Mouse (Mus musculus): ENCODE measurements around the gene Supt3. TPM values are rescaled to one million over a fixed set of nuclear protein-coding genes. Genes with fewer than 3 reads are reported as not detected.

Gene Supt3
- polyA plus RNA-seq, 1 experiment = 7.8 TPM

DNA sequence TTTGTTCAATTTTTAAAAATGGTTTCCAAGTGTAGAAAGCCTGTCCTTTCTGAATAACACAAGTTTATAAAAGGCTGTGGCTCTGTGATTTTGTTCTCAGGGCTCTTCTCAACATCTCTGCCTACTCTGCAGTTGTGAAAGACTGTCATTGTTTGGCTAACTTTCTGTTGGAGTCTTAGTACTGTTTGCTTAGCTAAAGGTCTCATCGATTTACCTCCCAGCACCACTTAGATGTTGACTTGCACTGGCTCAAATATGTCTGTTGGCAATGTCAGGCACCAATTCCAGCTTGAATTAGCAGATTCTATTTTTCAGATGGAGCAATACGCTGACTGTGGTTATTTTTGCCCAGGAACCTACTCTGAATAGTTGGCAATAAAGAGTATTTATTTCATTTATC, 233.5 kb downstream of the Supt3 start:
- no peak for DNase-seq
- H3K4me3 ChIP-seq (replicated peaks; ENCODE audit: insufficient read depth, low read depth, low read length) = no peak overlapping the region
- WGBS = 84% methylated on average over 2 of the region's 2 CpGs
- H3K27me3 ChIP-seq (ENCODE audit: control insufficient read depth, insufficient read depth, low read length) = no peaks in the 10 kb centered on the region
- H3K4me1 ChIP-seq (ENCODE audit: control insufficient read depth, insufficient read depth, low read length) = no peaks in the 10 kb centered on the region
- TF ChIP-seq POLR2A (IDR thresholded peaks at IDR 0.05; ENCODE audit: borderline replicate concordance, insufficient read depth, low read length) (no peak), CTCF (IDR thresholded peaks at IDR 0.05; ENCODE audit: borderline replicate concordance, insufficient read depth, low read depth, low read length) (no peak)
- H3K27ac ChIP-seq (ENCODE audit: insufficient read depth, low read length) = no peak overlapping the region

DNA sequence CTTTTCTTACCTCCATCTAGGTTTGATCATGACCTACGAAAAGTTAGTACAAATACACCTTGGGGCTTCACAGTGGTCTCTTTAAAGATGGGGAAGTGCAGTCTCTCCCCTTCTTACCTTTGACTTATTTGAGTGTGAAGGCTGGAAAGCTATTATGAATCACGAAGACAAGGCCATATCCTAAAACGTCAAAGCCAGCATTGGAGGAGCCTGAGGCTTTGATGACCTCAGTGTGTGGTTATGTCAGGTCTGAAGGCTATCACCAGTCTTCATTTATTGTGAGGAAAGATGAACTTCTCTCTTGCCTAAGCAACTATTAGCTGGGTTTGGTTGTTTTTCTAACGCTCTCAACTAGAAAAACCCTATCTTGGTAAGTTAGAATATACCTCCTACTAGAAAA, 239.8 kb downstream of the Supt3 start:
- DNase-seq = no peak
- Histone ChIP-seq H3K4me1 (ENCODE audit: control insufficient read depth, insufficient read depth, low read length) (no peaks in the 10 kb centered on the region), H3K27me3 (ENCODE audit: control insufficient read depth, insufficient read depth, low read length) (no peaks in the 10 kb centered on the region), H3K27ac (ENCODE audit: insufficient read depth, low read length) (no peak overlapping the region), H3K4me3 (replicated peaks; ENCODE audit: insufficient read depth, low read depth, low read length) (no peak overlapping the region)
- TF ChIP-seq CTCF (IDR thresholded peaks at IDR 0.05; ENCODE audit: borderline replicate concordance, insufficient read depth, low read depth, low read length) = no peak
- no peak for TF ChIP-seq POLR2A (IDR thresholded peaks at IDR 0.05; ENCODE audit: borderline replicate concordance, insufficient read depth, low read length)
- WGBS = 80% methylated on average over 4 of the region's 4 CpGs

DNA sequence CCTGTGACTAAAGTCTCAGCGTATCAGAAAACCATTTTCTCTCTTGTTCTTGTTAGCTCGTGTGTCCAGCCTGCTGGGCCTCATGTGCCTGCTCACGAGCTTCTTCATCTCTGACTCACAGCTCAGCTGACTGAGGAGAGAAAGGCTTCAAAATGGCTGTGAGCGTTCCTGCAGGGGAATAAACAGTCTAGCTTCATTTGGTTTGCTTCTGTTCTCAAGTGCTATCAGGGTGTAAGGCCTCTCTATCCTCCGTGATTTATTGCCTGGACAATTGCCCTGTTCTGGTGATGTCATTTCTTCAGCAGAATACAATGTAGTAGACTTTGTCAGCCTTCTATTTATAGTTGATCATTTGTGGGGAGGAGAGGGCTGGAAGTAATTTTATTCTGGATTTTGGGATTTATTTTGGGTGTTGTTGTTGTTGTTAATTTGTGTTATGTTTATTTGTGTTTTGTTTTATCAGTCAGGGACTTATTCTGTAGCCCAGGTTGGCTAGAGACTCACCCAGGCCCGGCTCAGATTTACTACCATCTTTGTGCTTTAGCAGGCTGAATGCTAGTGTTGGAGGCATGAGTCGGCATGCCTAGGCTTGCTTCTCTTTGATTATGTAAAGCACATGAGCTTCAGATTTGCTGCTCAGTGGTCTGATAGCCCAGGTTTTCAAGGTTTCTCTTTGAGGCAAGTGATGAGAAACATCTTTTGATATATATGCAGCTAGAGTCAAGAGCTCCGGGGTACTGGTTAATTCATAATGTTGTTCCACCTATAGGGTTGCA, 243.4 kb downstream of the Supt3 start:
- WGBS = 77% methylated on average over 8 of the region's 8 CpGs
- Histone ChIP-seq H3K4me1 (ENCODE audit: control insufficient read depth, insufficient read depth, low read length) (no peaks in the 10 kb centered on the region), H3K4me3 (replicated peaks; ENCODE audit: insufficient read depth, low read depth, low read length) (no peak overlapping the region), H3K27ac (ENCODE audit: insufficient read depth, low read length) (no peak overlapping the region), H3K27me3 (ENCODE audit: control insufficient read depth, insufficient read depth, low read length) (no peaks in the 10 kb centered on the region)
- no peak for DNase-seq
- TF ChIP-seq POLR2A (IDR thresholded peaks at IDR 0.05; ENCODE audit: borderline replicate concordance, insufficient read depth, low read length) (no peak), CTCF (IDR thresholded peaks at IDR 0.05; ENCODE audit: borderline replicate concordance, insufficient read depth, low read depth, low read length) (no peak)

DNA sequence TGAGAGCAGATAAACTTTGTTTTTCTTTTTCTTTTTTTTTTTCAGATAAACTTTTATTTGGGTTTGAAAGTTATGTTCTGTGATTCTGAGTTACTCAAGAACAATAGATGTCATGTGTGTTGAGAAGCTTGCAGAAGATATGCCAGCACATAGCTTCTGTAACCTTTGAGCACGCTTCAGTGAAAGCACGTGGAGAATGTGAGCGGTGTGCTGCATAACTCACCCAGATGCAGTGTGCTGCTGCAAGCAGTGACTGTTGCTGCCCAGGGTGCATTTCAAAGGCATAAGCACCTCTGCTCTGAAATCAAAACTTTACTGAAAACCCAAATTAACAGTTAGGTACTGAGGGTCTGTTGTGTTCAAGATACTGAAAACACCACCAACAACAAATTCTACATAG, 251.5 kb downstream of the Supt3 start:
- no peak for DNase-seq
- TF ChIP-seq CTCF (IDR thresholded peaks at IDR 0.05; ENCODE audit: borderline replicate concordance, insufficient read depth, low read depth, low read length) = no peak
- no peak for TF ChIP-seq POLR2A (IDR thresholded peaks at IDR 0.05; ENCODE audit: borderline replicate concordance, insufficient read depth, low read length)
- Histone ChIP-seq H3K4me1 (ENCODE audit: control insufficient read depth, insufficient read depth, low read length) (no peaks in the 10 kb centered on the region), H3K27me3 (ENCODE audit: control insufficient read depth, insufficient read depth, low read length) (no peaks in the 10 kb centered on the region), H3K4me3 (replicated peaks; ENCODE audit: insufficient read depth, low read depth, low read length) (no peak overlapping the region), H3K27ac (ENCODE audit: insufficient read depth, low read length) (no peak overlapping the region)
- 65% methylated on average over 3 of the region's 3 CpGs for WGBS

DNA sequence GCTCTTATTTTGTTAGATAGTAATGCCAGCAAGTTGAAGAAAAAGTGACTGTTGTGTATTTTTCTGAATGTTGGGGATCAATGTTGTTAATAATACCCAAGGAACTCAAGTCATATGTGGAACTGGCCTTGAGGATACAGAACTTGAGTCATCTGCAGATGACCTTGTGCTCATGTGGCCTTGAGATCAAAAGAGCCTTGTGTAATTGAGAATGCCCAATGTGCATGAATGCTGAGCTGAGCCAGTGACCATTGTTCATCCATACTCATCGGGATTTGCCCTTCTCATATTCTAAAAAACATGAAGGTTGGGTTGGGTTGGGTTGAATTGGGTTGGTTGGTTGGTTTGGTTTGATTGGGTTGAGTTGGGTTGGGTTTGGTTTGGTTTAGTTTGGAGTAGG, 252.2 kb downstream of the Supt3 start:
- no peaks in the 10 kb centered on the region for H3K27me3 ChIP-seq (ENCODE audit: control insufficient read depth, insufficient read depth, low read length)
- TF ChIP-seq CTCF (IDR thresholded peaks at IDR 0.05; ENCODE audit: borderline replicate concordance, insufficient read depth, low read depth, low read length) (no peak), POLR2A (IDR thresholded peaks at IDR 0.05; ENCODE audit: borderline replicate concordance, insufficient read depth, low read length) (no peak)
- 83% methylated on average over 1 of the region's 1 CpGs for WGBS
- no peak for DNase-seq
- H3K27ac ChIP-seq (ENCODE audit: insufficient read depth, low read length) = no peak overlapping the region
- no peaks in the 10 kb centered on the region for H3K4me1 ChIP-seq (ENCODE audit: control insufficient read depth, insufficient read depth, low read length)
- no peak overlapping the region for H3K4me3 ChIP-seq (replicated peaks; ENCODE audit: insufficient read depth, low read depth, low read length)

DNA sequence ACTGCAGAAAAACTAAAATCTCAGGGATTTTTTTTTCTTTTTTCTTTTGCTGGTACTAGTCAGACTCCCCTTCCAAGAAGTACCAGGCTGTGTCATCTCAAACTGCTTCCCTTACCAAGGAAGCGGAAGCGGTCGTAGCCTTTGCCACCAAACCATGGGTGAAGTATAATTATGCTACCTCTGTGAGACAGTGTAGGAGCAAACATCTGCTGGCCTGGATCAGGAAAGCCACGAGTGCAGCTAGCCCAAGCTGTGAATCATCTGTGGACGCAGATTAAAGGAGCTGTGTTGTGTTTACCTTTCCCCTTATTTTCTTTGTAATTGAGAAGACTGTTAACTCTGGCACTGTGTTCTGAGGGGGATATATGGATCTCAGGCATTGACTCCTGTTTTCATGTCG, 255.3 kb downstream of the Supt3 start:
- no peaks in the 10 kb centered on the region for H3K27me3 ChIP-seq (ENCODE audit: control insufficient read depth, insufficient read depth, low read length)
- TF ChIP-seq POLR2A (IDR thresholded peaks at IDR 0.05; ENCODE audit: borderline replicate concordance, insufficient read depth, low read length) = no peak
- no peak for TF ChIP-seq CTCF (IDR thresholded peaks at IDR 0.05; ENCODE audit: borderline replicate concordance, insufficient read depth, low read depth, low read length)
- H3K27ac ChIP-seq (ENCODE audit: insufficient read depth, low read length) = no peak overlapping the region
- H3K4me1 ChIP-seq (ENCODE audit: control insufficient read depth, insufficient read depth, low read length) = no peaks in the 10 kb centered on the region
- no peak overlapping the region for H3K4me3 ChIP-seq (replicated peaks; ENCODE audit: insufficient read depth, low read depth, low read length)
- WGBS = 90% methylated on average over 6 of the region's 6 CpGs
- no peak for DNase-seq

DNA sequence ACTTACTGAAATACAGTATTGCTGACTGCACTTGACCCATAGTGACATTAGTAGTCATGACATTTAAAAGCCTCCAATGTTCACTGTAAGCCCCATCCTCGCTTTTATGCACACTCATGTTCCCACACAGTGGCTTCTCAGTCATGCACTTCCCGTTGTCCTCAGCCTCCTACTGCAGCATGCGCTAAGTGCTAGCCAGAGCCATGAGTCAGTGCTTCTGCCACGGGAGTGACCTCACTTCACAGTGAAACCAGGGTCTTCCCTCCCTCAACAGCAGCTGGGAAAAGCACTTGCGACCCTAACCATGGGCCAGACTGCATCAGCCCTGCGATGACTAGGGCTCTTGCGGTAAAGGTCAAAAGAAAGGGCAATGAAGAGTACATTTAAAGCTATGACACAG, 256.7 kb downstream of the Supt3 start:
- Histone ChIP-seq H3K27me3 (ENCODE audit: control insufficient read depth, insufficient read depth, low read length) (no peaks in the 10 kb centered on the region), H3K4me1 (ENCODE audit: control insufficient read depth, insufficient read depth, low read length) (no peaks in the 10 kb centered on the region), H3K4me3 (replicated peaks; ENCODE audit: insufficient read depth, low read depth, low read length) (no peak overlapping the region), H3K27ac (ENCODE audit: insufficient read depth, low read length) (no peak overlapping the region)
- no peak for DNase-seq
- TF ChIP-seq POLR2A (IDR thresholded peaks at IDR 0.05; ENCODE audit: borderline replicate concordance, insufficient read depth, low read length) (no peak), CTCF (IDR thresholded peaks at IDR 0.05; ENCODE audit: borderline replicate concordance, insufficient read depth, low read depth, low read length) (no peak)
- 81% methylated on average over 7 of the region's 7 CpGs for WGBS

DNA sequence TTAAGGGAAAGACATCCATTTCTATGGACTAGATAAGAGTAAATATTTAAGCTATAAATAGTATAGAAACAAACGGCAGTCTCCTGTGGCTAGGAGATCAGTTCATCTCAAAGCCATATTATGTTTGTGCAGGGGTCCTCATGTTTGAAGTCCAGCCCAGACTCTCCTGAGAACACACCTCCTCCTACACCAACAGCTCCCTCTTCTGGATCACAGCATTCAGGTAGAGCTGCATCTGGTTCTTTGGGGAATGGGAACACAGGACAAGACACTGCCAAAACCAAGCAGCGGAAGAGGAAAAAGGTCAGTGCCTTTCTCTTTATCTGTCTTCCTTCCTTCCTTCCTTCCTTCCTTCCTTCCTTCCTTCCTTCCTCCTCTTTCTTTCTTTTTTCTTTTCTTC, 264.1 kb downstream of the Supt3 start:
- TF ChIP-seq POLR2A (IDR thresholded peaks at IDR 0.05; ENCODE audit: borderline replicate concordance, insufficient read depth, low read length) (no peak), CTCF (IDR thresholded peaks at IDR 0.05; ENCODE audit: borderline replicate concordance, insufficient read depth, low read depth, low read length) (no peak)
- H3K27ac ChIP-seq (ENCODE audit: insufficient read depth, low read length) = no peak overlapping the region
- H3K4me3 ChIP-seq (replicated peaks; ENCODE audit: insufficient read depth, low read depth, low read length) = no peak overlapping the region
- H3K4me1 ChIP-seq (ENCODE audit: control insufficient read depth, insufficient read depth, low read length) = no peaks in the 10 kb centered on the region
- DNase-seq = no peak
- H3K27me3 ChIP-seq (ENCODE audit: control insufficient read depth, insufficient read depth, low read length) = no peaks in the 10 kb centered on the region
- WGBS = 79% methylated on average over 2 of the region's 2 CpGs

Measured in cerebellum, adult 2 months (tissue).